Mouse (Mus musculus) thymus, postnatal 25 days (tissue): ENCODE measurements around the gene Phtf1.

Experiments used
- DNase-seq: peaks from one replicate; pipeline ENCODE4 v3.0.0; 2022

Phtf1 gene

GRCm38 (mm10) chr3:103967861-103968691 lies at the start of gene Phtf1:
Phtf1 (plus strand) TSS chr3:103968110.
- peak; percentile 85 for DNase-seq

- no peak for DNase-seq
Measured at GRCm38 (mm10) chr3:103920094-103920493, 47.8 kb upstream of the Phtf1 start.

- no peak for DNase-seq
Measured at GRCm38 (mm10) chr3:103925302-103925701, 42.6 kb upstream of the Phtf1 start.

GRCm38 (mm10) chr3:103927511-103927910 lies 40.4 kb upstream of the Phtf1 start:
- DNase-seq: peak; percentile 51

GRCm38 (mm10) chr3:103944794-103945562 lies 22.9 kb upstream of the Phtf1 start:
- DNase-seq: no peak

GRCm38 (mm10) chr3:103948666-103949065 lies 19.2 kb upstream of the Phtf1 start:
- no peak for DNase-seq

- no peak for DNase-seq
Measured at GRCm38 (mm10) chr3:103960622-103961021, 7.3 kb upstream of the Phtf1 start.

- no peak for DNase-seq
Measured at GRCm38 (mm10) chr3:103967231-103967630, 679 bp upstream of the Phtf1 start.

GRCm38 (mm10) chr3:103968701-103969100 lies 791 bp downstream of the Phtf1 start:
- DNase-seq: peak; percentile 42

GRCm38 (mm10) chr3:103971157-103971556 lies 3.2 kb downstream of the Phtf1 start:
- DNase-seq: no peak

- DNase-seq: no peak
Measured at GRCm38 (mm10) chr3:103984556-103984955, 16.6 kb downstream of the Phtf1 start.

- DNase-seq: no peak
Measured at GRCm38 (mm10) chr3:103985194-103985593, 17.3 kb downstream of the Phtf1 start.

GRCm38 (mm10) chr3:103987831-103988432 lies 20.0 kb downstream of the Phtf1 start:
- no peak for DNase-seq

GRCm38 (mm10) chr3:103989352-103989751 lies 21.4 kb downstream of the Phtf1 start:
- no peak for DNase-seq

- DNase-seq: no peak
Measured at GRCm38 (mm10) chr3:103991271-103991670, 23.4 kb downstream of the Phtf1 start.

GRCm38 (mm10) chr3:103998724-103999123 lies 30.8 kb downstream of the Phtf1 start:
- DNase-seq: no peak

GRCm38 (mm10) chr3:104006896-104007466 lies 39.1 kb downstream of the Phtf1 start:
- no peak for DNase-seq

- DNase-seq: no peak
Measured at GRCm38 (mm10) chr3:104007479-104007878, 39.6 kb downstream of the Phtf1 start.

- DNase-seq: no peak
Measured at GRCm38 (mm10) chr3:104009924-104010662, 42.2 kb downstream of the Phtf1 start.

- no peak for DNase-seq
Measured at GRCm38 (mm10) chr3:104011972-104012371, 44.1 kb downstream of the Phtf1 start.

- DNase-seq: no peak
Measured at GRCm38 (mm10) chr3:104017931-104018330, 50.0 kb downstream of the Phtf1 start.

GRCm38 (mm10) chr3:104019453-104019852 lies 51.5 kb downstream of the Phtf1 start:
- DNase-seq: peak; percentile 12
